Mouse (Mus musculus): ENCODE data around the gene Lmf1.

GRCm38 (mm10) chr17:25635806-25636205 is 56.9 kb downstream of the Lmf1 start:
- no peak for TF ChIP-seq CTCF (IDR thresholded peaks at IDR 0.05)
- TF ChIP-seq EP300 (IDR thresholded peaks at IDR 0.05; ENCODE audit: insufficient read depth, low read depth, low read length): no peak

Measured in heart, adult 2 months (tissue).